Mouse (Mus musculus): Measurements from ENCODE around the gene Fbxo4.

DNA sequence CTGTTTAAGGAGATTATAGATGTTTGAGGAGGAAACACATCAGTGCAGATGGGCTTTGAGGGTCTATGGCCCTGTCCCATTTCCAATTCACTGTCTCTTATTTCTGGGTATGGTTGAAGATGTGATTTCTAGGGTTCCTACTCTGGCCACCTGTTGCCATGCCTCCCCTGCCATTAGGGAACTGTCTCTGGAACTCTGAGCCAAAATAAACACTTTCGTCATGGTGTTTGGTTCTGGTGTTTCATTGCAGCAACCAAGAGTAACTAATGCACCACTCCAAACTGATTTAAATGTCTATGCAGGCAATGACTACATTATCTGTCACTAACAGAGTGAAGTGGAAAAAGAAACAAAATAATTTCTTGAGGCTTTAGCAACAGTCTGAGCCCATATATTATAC is 19.3 kb downstream of the Fbxo4 start:
- no peak for TF ChIP-seq CTCF (IDR thresholded peaks at IDR 0.05; ENCODE audit: low read depth)
- no peak for TF ChIP-seq EP300 (IDR thresholded peaks at IDR 0.05; ENCODE audit: low read depth)

All from liver, embryonic 14.5 days (tissue).